Mouse (Mus musculus): ENCODE data around the gene Mbl1. TPM values are rescaled to one million over a fixed set of nuclear protein-coding genes. Genes with fewer than 3 reads are reported as not detected.
A peak's percentile ranks its signal among the peaks of the same experiment; 100 is the strongest.

The Mbl1 gene
- total RNA-seq (2021), result 0.64 and 24.3 TPM in 2 replicates
- long read RNA-seq, experiment 1, result 0 reads
- long read RNA-seq, experiment 2, transcript Mbl1-202 (5 exons, 1,563 nt), result major isoform, 12 of 19 reads
- long read RNA-seq, experiment 2, partial matches to known transcripts, result 2 of 19 reads
- long read RNA-seq, experiment 2, other reads (novel, unspliced or antisense), result 5 of 19 reads

DNA sequence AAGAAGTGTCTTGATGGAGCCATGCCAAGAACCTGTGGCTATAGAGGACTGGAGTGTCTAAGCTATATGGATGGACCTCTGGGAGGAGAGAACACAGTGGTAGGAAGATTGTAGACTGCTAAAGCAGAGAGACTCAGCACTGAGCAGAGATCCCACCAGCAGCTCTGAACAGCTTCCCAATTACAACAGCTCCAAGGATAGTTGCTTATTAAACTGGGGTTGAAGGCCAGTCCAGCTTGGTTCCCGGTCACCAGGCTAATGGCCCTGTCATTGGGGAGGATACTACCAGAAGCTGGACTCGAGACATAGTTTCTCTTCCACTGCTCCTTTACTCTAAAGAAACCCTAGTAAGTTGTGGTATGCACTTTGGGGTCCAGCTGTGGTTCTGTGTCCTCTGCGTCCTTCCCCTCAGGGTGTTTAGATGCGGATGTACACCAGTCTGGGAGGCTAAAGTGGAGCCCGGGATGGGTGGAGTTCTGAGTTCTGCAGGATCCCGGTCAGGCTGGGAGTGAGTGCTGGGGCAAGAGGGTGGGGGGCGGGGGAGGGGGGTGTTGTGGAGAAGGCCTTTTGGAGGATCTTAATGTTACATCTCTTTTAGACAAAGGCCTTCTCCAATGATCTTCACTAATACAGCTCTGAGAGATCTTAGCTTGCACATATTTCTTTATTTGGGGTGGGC, at the start of gene Mbl1:
Gene Mbl1 (plus strand): TSS at position 239 of the 679 bp plus-strand sequence.
- DNase-seq, result no peak

DNA sequence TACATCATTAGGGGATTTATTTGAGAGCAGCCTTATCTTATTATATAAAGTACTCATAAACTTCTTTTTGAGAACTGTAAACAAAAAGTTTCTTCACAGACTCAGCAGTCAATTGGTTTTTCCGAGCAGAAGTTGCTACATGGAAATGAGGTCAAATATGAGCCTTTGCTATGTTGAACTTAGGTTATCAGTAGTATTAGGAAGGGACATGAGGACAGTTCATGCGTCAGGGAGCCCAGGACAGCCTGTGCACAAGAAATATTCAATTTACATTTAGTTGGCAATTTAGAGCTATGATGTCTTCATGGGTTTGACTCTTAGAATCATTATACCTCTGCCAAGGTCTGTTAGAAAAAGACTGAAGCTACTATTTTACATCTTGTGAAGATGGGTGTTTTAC, 49.0 kb upstream of the Mbl1 start:
- DNase-seq, result no peak

DNA sequence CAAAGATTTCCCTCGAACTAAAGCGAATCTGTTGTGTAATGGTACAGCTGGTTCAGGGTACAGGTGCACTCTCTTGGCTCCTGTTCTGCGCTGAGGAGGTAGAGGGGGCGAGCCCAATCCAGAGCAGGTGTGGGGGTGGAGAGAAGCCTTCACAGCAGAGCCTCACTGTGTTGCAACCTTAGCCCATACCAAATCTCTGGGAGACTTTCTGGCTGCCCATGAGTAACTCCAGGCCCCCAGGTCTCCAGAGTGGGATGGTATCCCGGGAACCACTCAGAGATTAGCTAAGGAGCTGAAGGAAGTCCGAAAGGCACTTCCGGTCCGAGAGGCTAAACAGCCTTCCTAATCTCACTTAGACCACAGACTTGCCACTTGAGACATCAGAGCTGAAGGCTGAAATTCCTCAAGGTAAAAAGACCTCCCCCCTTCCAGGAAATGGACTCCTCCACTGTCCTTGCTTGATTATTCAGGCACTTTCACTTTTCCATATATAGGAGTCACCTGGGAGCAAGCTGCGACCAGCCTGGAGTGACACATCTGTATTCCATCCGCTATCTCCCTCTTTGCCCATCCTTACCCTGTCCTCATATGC, 46.3 kb upstream of the Mbl1 start, which contains the start of gene Mat1a:
Gene Mat1a (plus strand): TSS at position 183 of the 592 bp plus-strand sequence.
- DNase-seq, result no peak

DNA sequence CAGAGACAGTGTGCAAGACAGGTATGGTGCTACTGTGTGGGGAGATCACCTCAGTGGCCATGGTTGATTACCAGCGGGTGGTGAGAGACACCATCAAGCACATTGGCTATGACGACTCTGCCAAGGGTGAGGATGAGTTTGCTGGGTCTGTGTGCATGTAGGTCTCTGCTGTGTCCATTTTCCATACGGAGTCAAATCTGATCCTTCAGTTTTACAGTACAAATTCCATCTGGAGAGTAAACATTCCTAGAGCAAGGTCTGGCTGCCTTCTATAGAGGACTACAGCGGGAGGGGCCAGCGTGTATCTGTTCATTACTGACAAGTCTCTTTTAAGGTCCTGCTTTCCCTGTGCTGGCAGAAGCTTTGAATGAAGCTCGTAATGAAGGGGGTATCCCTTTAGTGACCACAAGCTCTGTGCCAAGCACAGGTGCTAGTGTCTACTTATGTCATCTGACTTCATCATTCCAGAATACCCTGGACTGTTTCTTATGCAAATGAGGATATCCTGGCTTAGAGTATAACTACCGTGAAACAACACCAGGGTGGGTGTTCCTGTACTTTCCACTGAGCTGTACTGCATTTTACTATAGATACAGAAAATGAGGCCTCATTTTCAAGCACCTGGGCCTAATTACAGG, 40.1 kb upstream of the Mbl1 start:
- DNase-seq, result no peak

DNA sequence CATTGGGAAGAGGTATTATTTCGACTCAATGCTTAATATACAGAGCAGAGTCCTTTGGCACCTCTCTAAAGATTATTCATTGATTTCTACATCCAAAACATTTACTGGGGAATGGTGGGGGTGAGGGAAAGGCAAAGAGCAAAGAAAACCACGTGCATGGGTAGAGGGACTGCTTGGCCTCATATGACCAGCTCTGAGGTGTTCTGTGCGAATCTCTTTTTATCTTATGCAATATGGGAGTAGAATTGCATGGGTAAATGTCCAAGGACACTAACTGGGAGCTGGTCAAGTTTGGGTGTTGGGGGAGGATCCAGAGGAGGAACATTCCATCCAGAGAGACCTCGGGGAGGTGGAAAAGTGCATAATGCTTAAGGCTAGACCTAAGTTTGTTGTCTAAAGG, 38.3 kb upstream of the Mbl1 start:
- no peak for DNase-seq

DNA sequence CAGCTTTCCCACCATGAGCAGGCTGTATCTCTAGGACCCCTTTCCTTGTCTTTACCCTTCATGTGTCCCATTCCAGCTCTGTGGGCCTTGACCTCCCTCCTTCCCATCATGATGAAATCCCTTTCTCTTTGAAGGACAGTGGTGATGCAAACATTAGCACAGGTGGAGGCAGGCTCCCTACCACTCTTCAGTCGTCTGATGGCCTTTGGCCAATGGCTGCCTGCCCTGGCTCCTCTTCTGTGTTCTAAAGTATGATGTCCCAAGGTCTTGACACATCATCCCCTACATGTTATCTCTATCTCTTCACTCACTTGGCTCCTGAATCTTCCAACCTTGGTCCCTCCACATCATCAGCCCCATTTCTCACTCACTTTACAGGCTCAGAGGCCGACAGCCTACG, 35.0 kb upstream of the Mbl1 start:
- no peak for DNase-seq

DNA sequence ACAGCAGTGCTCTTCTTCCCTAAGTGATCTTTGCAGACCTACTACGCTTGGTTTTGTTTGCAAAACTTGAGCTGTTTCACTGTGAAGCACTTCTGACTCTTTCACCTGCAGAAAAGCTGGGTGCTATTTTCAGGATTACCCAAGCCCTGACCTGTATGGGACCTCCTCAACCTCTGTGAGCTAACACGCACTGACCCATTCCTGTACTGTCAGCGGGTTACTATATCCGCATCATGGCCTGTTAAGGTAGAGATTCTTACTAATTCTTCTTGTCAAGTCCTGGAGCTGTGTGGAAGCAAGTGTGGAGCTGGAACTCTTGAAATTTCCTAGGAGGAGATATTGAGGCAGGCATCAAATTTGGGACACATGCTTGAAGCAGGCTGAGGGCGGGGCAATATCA, 26.6 kb upstream of the Mbl1 start:
- no peak for DNase-seq

DNA sequence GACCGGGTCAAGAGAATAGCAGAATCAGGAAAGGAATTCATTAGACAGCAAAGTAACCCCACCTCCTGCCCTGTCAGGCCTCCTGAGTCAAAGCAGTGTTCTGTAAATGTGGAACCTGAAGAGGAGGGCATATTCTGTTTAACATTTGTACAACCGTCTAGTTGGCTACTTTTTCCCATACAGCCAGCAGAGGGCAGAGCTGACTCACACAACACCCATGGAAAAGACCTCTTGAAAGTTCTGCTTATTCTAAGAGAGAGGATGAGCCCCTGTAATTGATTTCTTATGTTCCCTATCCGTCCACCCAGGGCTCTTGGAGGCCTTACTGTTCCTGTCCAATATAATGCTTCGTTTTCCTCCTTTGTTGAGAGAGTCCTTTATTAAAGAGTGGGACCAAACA, 23.3 kb upstream of the Mbl1 start:
- DNase-seq, result peak; percentile 39

DNA sequence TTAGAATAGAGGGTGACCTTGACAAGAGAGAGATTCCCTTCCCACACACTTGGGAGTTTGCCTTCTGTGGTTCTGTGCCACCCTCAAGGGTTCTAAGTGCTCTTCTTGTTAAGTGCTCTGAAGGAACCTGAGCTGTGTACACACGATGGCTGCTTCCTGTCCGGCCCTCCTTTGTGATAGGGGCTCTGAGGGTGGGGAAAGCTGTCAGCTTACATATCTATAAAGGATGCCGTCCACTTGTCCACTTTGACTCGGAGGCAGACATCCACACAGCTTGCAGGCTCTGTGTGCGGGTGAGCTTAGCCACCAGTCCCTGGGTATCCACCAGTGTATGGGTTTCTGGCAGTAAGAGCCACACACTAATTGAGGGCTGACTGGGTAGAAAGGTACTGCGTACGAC, 19.7 kb upstream of the Mbl1 start, which contains the start of gene Sftpa1:
Gene Sftpa1 (plus strand): TSS at position 243 of the 400 bp plus-strand sequence.
- no peak for DNase-seq

DNA sequence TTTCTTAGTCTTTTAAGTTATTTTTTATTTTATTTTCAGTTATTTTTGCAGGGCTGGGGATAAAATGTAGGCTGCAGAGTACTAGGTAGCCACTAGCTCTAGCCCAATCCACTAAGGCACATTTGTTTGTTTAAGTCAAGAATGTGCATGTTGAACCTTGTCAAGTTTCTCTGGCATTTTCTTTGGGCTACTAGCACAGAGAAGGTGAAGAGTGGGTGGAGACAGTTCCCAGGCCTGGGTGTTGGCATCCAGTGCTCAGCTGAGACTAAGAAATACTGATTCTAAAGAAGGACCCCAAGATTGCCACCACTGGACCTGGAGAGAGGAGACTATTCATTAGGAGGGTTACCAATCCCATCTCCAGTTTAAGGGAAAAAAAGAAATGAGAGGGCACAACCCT, 14.3 kb upstream of the Mbl1 start:
- no peak for DNase-seq

DNA sequence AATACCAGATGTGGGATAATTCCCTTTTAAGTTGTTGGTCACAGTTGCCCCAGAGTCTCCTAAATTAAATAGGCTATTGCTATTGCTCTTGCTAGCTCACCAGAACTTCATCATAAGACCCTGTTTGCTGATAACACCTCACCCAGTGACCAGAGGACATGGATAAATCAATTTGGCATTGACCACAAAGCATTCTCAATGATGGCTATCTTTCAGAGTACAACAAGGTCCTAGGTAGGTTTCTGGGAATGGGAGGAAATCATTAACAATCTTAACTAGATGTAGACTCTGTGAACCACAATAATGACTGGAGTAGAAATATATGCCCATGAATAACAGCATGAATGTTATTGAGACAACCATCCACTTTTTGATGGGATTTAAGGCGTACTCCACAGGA, 10.6 kb upstream of the Mbl1 start:
- no peak for DNase-seq

DNA sequence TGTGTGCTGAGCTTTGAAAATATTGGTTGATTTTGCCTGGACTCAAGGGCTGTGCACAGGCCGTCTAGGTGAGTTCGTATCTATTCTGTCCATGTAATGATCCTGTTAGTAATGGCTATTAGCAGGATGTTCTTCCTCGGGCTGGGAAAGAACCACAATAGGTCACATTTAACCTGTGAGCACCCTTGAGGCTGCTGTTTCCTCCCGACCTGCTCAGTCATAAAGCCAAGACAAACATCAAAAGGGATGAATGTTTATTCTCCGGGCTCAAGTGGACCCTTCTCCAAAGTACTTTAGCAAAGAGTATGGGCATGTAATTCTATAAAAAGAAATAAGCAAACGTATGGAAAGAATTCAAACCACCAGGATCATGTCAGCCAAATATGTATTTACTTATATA, 5.2 kb upstream of the Mbl1 start:
- no peak for DNase-seq

DNA sequence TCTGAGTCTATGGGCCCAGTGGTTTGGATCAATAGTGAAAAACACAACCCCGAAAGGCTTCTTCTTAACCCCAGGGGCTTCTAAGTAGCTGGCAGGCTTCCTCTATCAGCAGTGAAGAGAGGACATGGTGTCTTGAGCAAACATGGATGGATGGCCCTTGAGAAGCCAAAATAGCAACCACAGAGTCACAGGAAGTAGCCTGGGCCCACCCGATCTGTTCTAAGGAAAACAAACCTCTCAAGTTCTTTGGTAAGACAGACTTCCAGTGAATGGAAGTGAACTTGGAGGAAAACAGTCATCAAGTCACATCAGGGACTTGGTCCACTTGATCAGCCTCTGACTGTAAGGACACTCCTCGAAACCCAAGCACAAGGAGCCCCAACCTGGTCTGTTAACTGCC, 4.3 kb upstream of the Mbl1 start:
- DNase-seq, result no peak

DNA sequence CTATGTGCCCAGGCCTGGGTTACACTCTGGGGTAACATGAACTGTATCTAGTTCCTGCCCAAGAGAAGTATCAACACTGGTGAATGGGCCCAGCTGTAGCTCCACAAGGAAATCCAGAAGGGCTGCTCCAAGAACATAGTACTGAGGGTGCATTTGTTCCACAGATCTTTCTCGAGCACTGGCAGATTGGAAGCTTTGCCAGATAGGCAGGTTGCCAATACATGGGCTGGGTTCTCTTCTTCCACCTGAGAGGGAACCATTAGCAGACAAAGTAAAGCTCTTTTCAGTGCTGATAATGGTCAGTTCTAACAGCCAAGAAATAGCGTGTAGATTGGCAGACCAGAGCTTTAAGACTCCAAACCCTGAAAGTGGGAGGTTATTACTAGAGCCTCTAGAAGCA, 3.9 kb upstream of the Mbl1 start:
- DNase-seq, result no peak

DNA sequence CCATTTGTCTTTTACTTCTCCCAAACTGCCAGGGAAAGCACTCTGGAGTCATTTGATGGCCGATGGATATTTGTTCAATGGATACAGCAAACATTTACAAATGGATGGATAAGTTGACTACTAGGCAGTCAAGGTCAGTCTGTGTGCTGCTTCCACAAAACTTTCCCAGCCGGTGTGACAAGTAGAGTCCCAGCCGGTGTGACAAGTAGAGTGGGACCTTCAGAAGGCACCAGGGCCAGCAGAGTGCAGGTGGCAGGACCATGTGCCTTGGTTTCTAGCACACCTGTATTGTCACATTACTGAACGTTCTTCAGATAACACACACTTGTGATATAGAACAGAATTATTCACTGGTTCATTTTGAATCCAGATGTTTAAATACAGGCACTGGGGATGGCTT, 8.8 kb downstream of the Mbl1 start:
- no peak for DNase-seq

DNA sequence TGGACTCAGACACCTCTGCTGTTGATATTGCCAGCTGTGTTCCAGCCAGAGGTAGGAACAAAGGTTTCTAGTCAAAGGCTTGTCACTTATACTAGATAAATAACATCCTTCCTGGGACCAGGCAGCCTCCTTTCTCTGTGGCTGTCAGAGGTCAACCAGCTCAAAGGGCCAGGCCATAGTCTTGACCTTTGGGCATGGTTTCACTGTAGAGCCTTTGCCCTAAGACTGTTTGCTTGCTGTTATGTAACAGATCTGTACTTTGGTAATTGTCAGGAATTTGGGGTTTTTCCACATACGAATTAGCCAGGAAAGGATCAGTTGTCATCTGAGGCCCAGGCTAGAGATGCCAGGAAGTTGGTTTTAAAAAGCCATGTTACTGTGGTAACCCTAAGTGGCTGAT, 9.5 kb downstream of the Mbl1 start:
- DNase-seq, result peak; percentile 8

DNA sequence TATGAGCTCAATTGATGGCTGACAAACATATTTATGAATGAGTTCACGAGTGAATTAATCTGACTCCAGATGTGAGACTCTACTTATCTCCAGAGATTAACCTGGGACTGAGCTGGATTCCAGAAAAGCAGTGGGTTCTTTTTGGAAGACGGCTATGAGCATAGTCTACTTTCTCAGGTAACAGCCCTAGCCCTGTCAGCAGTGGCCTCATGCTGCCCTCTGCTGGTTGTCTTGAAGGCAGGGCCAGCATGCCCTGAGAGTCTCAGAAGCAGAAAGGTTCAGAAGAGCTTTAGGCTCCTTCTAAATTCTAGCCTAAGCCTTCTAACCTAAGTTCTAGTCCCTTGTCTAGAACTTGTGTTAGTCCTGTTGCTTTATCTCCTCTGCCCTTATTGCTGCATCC, 11.4 kb downstream of the Mbl1 start:
- peak; percentile 72 for DNase-seq

DNA sequence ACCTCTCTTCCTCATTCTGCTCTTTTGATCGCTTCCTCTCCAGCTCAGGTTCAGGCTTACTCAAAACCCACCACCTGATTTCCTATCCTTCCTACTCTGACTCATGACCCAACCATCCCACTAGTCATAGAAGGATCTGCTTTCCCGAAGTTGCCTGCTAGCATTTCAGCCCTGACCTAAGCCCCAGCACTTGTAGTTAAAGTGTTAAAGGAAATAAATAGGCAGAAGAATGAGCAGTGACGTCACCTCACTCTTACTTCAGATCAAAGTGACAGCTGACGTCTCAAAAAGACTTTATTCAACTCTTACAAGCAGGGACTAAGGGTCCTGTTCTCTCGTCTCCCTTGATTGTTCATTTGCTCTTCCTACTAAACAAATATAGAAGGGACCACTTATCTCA, 16.0 kb downstream of the Mbl1 start:
- no peak for DNase-seq

DNA sequence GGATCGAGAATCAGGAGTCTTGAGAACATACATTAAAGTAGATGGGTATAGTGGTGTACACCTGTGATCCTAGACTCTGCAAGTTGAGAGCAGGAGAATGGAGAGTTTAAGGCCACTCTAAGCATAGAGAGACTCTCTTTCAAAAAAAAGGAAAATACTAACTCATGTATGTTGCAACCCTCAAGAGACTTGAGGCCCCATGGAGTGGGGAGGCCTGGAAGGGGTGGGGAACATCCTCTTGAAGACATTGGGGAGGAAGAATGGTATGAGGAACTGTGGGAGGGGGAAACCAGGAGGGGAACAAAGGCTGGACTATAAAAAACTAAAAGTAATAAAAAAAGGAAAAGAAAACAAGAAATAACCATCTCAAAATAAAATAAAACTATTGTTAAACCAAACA, 17.3 kb downstream of the Mbl1 start:
- DNase-seq, result no peak

DNA sequence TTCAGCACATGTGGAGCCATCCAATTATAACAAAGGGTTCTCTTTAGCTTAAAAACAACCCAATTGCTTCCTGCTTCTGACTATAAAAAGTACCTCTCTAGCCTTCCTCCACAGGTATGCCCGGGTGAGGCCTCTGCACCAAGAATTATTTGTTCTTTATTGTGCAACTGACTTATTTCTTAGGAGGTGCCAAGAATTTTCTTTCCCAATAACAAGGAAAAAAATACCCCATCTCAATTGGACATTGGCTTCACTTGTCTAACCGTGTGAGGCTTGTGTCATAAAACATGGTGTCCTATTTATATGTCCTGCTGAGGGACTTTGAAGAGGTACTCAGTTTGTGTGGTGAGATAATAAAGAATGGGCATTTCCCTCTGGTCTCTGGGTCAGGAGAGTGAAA, 19.3 kb downstream of the Mbl1 start:
- DNase-seq, result no peak

DNA sequence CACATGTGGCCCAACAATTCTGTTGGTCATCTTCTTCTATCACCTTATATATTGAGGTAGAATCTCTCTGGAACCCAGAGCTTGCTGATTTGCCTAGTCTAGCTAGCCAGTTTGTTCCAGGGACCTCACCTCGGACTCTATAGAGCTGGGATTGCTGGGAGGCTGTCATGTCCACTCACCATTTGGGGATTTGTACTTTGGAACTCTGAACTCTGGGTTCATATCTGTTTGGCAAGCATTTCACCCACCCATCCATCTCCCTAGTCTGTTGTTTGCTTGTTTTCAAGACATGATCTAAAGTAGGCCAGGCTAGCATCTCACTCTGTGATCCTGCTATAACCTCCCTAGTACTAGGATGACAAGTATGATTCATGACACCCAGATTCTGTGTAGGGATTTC, 23.5 kb downstream of the Mbl1 start:
- DNase-seq, result no peak

DNA sequence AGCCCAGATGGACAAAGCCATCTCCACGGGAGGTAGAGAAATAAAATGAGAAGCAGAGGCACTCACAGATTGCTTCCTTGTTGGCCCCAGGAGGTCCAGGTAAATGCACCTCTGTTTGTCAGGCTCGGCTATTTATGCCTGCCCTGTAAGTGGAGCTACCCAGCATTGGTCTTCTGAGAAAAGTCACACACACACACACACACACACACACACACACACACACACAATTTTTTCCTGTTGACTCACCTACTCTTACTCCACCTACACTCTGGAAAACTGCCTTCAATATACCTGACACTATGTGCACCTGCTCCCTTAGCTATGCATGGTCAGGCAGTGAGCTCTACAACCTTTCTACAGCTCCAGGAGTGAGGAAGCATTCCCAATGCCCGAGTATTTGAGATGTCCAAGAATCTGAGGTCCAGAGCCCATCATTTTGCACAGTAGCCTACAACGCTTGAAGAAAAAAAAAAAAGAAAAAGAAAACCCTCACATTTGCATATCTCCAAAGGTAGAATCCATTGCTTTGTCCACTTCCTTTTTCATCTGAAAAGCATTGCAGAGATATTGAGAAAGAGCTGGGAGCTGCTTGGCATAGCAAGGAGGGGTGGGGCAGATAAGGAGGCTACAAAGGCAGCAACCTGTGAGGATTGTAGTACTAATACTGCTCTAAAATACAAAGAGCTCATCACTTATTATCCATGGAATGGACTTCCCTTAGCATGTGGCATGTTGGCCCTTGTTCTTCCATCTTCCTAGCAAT, 34.0 kb downstream of the Mbl1 start, which contains the start of gene Sftpd:
Gene Sftpd (minus strand): TSS at position 91 of the 763 bp plus-strand sequence.
- no peak for DNase-seq

DNA sequence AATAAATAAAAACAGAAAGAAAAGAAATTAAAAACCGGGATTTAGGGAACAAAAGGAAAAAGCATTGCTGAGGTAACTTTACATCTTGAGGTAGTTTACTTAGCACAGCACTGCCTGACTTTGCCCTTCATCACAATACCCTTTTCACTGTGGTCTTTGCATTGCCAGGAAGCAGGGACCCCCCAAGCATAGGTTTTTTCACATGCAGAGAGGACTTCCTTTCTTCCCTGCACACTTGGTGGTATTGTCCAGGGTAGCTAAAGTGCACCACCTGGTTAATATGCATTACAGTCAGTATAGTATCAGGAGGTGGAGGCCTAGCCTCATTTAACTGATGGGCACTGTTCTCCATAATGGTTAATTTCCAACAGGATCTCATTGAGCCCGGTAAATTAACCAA, 38.2 kb downstream of the Mbl1 start:
- no peak for DNase-seq

Measured in adrenal gland, postnatal 14 days (tissue).